Mouse (Mus musculus) gastrocnemius, postnatal 10 days (tissue): ENCODE measurements around the gene Aass. TPM values are rescaled to one million over a fixed set of nuclear protein-coding genes. Genes with fewer than 3 reads are reported as not detected.
"Not testable (repeated sequence)": the region's sequence is repeated elsewhere in the genome, so short reads cannot be mapped to it uniquely, and the experiment has no call there.

ENCODE experiments used
- DNase-seq: peaks from one replicate; pipeline ENCODE4 v3.0.0; 2021; ENCODE audit warnings: mixed read lengths
- long read RNA-seq, 2 experiments: library from polyadenylated mRNA; stranded (forward); transcript quantifications; one replicate each; pipeline ENCODE4 v2.0.0; 2021
- total RNA-seq, 2 experiments: library from RNA; stranded (reverse); gene quantifications; 2 replicates each; pipeline ENCODE4 v1.2.3; 2021

Aass gene
- under 1 TPM; 0.19 to 0.23 TPM for total RNA-seq
- long read RNA-seq, experiment 1 = 0 reads
- long read RNA-seq, experiment 2 = 0 reads

DNA sequence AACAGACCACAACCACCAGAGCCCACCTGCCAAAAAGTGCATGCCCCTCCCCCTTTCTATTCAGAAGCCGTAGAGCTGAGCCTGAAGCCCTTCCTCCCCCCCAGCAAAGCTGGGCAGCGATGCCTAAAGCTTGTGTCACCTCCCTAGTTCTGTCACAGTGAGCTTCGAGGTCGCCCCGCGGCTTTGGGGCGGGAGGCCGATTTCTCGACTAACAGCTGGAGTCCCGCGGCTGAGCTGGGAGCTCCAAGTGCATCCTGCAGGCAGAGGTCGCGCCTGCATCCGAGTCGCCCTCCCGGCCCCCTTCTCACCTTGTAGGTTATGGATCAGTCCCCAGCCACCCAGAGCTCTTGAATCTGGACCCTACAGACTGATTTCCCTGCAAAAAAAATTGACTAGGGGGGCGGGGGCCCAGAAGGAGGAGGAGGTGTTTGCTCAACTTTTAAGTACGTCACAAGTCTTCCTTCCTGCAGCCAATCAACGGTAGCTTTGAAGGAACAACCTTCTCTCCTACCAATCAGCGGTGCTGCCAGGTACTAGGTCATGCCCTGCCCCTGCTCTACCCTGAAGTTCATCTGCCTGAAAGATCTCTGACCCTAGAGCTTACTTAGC, at the start of gene Aass:
Gene Aass (minus strand): TSS at position 414 of the 609 bp plus-strand sequence.
- peak; percentile 34 for DNase-seq

DNA sequence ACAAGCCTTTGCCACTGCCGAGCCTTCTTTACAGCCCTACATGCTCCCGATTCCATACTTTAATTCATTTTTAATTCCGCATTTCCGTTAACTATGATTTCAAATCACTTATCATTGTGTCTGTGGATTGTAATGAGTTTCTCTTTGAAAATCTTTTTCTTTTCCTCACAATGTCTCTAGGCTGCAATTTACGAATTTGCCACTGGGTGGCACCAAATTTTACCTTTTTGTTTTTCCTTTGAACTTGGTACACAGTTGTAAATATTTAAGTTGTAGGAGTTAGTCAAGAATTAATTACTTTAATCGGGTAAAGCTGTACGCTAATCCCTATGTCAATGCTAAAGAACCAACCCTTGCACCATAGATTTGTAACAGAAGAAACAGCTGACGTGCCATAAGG, 47.3 kb upstream of the Aass start:
- DNase-seq = peak; percentile 29

DNA sequence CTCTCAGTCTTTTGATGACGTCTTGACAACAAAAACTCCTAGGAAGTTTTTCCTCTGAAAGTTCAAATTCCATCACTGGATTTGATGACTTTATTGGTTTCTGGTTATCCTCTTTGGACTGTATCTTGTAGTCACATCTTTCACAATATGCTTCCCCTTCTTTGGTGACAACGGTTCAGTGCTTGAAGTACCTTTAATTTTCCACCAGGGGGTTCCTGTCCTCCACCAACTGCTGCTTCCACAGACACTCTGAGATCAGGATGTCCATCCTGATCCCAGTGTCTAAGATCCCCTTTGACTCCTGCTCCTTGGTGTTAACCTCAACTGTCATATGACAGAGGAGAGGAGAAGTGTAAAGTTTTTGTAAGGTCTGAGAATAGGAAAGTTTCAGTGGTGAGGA, 31.0 kb upstream of the Aass start:
- not testable (repeated sequence) for DNase-seq

DNA sequence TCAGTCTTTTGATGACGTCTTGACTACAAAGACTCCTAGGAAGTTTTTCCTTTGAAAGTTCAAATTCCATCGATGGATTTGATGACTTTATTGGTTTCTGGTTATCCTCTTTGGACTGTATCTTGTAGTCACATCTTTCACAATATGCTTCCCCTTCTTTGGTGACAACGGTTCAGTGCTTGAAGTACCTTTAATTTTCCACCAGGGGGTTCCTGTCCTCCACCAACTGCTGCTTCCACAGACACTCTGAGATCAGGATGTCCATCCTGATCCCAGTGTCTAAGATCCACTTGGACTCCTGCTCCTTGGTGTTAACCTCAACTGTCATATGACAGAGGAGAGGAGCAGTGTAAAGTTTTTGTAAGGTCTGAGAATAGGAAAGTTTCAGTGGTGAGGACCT, 23.6 kb upstream of the Aass start:
- not testable (repeated sequence) for DNase-seq

- DNase-seq = no peak
These were observed 20.3 kb upstream of the Aass start for GRCm38 (mm10) chr6:23153112-23153511.

DNA sequence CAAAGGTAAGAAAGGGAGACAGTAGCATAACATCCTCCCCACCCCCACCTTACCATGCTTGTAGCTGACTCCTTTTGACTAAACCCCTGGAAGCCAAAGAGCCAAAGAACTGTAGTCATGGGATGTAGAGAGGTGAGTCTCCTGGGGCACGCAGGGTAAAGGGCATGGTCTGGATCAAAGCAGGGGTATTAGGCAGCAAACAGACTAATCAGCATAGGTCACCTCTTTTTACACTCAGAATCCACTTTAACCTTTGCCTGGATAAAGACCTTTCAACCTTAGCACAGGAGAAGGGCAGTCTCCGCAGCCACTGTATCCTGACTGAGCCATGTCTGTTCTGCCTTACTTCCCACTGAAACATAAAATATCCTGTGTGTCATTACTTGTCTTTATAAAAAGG, 14.4 kb upstream of the Aass start:
- DNase-seq = no peak

DNA sequence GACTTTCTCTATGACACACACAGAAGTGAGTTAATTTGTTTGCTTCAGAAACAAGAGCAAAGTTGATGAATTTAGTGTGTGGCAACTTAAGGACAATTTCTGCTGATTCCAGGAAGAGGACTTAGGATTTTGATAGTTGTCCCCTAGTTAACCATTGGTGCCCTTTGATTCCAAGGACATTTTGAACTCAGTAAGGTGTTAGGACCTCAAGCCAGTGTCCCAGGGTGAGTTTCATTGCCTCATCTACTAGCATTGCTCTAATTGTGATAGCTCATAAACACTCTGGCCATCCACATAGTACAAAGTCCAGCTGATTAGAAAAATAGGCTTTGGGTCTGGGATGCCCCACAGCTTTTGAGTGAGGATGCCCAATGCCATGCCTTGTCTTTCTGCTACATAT, 11.2 kb upstream of the Aass start:
- DNase-seq = no peak

GRCm38 (mm10) chr6:23131015-23131414, 1.8 kb downstream of the Aass start:
- DNase-seq = no peak

- DNase-seq = no peak
These were observed 3.6 kb downstream of the Aass start for GRCm38 (mm10) chr6:23129201-23129600.

GRCm38 (mm10) chr6:23126706-23127105, 6.1 kb downstream of the Aass start:
- DNase-seq = no peak

DNA sequence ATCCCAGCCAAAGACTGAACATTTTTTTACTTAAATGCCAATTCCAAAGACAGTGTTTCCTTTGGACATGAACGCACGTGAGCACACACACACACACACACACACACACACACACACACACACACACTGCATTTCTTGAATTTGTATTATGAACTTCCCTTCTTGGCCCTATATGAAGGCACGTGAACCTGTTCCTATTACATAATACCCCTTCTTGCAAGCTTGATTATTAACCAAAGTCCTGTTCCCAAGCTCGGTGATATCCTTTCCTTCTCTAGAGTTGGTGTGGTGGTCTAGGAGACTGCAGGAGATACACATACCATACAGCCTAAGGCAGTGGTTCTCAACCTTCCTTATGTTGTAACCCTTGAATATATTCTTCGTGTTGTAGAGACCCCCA, 7.0 kb downstream of the Aass start:
- no peak for DNase-seq

DNA sequence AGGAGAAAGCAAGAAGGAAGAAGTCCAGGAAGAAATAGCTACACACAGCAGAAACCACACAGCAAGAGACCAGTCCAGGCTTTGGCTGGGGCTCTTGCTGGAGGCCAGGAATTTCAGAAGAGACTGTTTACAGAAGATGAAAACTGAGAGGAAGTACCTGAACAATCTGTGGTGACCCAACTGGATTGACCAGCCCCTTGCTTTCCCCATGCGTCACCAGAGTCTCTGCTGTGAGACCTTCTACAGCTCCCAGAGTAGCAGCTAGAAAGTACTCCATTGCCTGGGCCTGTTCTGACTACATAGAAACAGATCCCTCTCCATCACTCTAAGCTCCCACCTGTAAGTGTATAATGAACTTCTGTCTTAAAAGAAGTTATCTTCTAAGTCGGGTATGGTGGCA, 8.0 kb downstream of the Aass start:
- no peak for DNase-seq

- DNase-seq = no peak
These were observed 9.9 kb downstream of the Aass start for GRCm38 (mm10) chr6:23122934-23123333.

DNA sequence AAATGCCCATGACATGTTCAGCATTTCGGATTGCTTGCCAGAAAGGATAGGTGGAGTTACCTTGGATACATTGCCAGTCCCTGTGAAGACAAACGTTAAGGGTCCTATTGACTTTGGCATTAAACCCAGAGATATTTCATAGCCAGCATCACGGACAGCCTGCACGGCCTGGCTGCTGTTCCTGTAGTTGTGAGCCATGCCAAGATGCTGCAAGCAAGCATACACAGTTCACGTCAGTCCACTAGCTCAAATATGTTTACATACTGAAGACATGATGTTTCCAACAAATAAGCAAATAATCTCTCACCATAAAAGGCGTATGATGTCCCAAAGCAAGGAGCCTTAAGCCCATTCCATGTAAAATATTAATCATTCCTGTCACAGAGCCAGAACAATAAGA, 18.0 kb downstream of the Aass start:
- no peak for DNase-seq

- no peak for DNase-seq
These were observed 25.7 kb downstream of the Aass start for GRCm38 (mm10) chr6:23107069-23107468.

DNA sequence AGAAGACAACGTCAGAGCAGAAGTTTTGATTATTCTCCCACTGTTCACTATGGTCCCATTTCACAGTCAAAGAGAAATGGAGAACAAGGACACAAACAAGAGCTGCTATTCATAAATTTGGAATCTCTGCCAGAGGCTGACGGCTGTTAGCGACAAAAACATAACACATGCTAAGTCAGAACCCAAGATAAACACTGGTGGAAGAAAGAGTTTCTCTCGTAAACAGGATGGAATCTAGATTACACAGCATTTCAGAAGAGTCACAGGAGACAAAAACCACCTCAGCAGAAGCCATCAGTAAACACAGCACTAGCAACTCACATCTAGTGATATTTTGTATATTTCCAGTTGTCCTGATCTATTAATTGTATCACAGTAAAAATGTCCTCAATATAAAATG, 26.4 kb downstream of the Aass start:
- no peak for DNase-seq

GRCm38 (mm10) chr6:23090346-23091055, 42.3 kb downstream of the Aass start:
- DNase-seq = not testable (repeated sequence)

GRCm38 (mm10) chr6:23089292-23089691, 43.5 kb downstream of the Aass start:
- not testable (repeated sequence) for DNase-seq

- no peak for DNase-seq
These were observed 48.0 kb downstream of the Aass start for GRCm38 (mm10) chr6:23084587-23085421.

DNA sequence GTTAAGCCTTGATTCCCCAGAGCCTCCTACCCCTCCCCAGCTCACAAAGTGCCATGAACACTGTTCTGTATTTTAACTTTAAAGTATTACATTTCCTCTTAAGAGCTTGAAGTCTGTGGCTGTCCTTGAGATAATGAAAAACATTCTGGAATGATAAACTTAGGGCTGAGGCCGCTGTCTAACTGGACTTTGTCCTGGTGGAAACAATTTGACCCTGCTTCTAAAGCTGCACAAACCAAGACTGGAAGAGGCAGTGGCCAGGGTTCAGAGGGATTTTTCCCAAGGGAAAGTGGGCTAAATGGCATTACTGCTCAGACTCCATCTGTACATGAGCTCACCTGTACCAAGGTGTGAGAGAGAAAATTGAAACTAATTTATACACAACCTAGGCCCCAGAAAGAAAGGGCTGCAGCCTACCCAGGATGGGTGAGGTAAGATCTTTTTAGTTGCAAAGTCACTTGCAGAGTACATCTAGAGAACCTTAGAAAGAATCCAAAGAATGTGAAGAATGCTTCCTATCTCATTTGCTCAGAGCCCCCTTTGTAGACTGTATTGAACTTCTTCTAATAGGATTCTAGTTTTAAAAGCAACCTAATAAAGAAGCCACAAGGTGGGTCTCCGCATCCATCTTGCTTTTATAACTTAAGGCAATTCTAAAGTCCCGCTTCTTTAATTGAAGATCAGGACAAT, 52.6 kb downstream of the Aass start:
- no peak for DNase-seq

GRCm38 (mm10) chr6:23078273-23078672, 54.5 kb downstream of the Aass start:
- DNase-seq = no peak

- DNase-seq = no peak
These were observed 56.7 kb downstream of the Aass start for GRCm38 (mm10) chr6:23076060-23076459.

DNA sequence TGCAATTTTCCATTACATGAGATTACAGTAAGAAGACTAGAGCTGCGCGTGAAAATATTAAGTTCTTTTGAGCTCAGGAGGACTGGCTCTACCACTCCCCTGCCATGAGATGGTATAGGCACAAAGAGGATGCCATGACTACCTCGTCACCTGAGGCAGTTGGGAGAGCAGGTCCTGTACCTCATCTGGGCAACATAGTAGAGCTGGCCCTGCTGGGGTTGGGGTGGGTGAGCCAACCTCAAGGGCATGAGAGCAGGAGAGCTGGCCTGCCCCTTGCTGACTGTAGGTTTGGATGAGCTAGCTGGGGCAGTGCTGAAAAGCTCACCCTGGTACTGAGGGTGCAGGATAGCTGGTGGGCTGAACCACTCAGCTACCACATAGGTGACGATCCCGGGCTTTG, 77.1 kb downstream of the Aass start:
- no peak for DNase-seq
